Comparison of ENCODE assay signal across 1 mouse cellular context in the genomic region with DNA sequence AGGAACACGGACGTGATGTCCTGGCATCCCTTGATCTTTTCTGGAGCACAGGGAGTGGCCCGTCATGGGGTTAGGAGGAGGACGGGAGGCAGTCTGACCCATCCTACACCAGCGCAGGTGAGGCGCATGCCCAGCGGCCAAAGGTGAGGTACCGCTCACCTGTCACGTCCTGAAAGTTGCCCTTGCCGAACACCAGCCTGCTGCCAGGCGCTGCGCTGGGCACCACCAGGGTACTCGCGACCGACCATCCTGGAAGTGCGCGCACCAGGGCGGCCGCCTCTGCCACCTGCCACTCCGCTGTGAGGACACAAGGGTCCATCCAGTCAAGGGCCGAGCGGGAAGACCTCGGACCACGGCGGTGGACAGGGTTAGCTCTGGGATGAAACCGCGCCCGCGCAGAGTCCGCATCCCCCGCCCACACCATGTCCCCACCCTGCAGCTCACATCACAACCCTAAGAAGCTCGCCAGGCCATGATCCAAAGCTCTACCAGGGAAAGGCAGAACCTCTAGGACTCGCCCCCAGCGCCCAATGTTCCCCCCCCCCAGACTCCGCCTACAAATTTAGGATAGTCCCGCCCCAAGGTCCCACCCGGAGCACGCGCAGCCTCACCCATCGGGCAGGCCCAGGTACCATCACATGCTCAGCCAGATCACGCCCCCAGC.
TF ChIP-seq lines count a peak whose summit lies in the region.

No protein-coding gene starts in this region.

TF ChIP-seq in MEL, 35 proteins besides CTCF, POLR2A, EP300 and RAD21:
- TF ChIP-seq ETS1 (IDR thresholded peaks at IDR 0.05; ENCODE audit: low read depth, low read length) (no peak), NRF1 (IDR thresholded peaks at IDR 0.05; ENCODE audit: insufficient read depth, low read depth, low read length, poor library complexity, severe bottlenecking) (peak; percentile 68), POLR2AphosphoS5 (IDR thresholded peaks at IDR 0.05; ENCODE audit: borderline replicate concordance, low read depth, low read length) (no peak), POLR2AphosphoS2 (IDR thresholded peaks at IDR 0.05; ENCODE audit: low read length) (no peak), USF1 (IDR thresholded peaks at IDR 0.05; ENCODE audit: low read depth, low read length) (0 out of 2 replicates have a peak, but pooled peaks have one; percentile 25)
